Mouse (Mus musculus): Measurements from ENCODE around the gene Angptl8. TPM values are rescaled to one million over a fixed set of nuclear protein-coding genes. Genes with fewer than 3 reads are reported as not detected.
"Not testable (repeated sequence)": the region's sequence is repeated elsewhere in the genome, so short reads cannot be mapped to it uniquely, and the experiment has no call there.

The Angptl8 gene
- total RNA-seq (2014; rRNA removed), result 13.6 and 22.2 TPM in 2 replicates
- 201 and 258 TPM in 2 replicates for polyA plus RNA-seq (2012; rRNA removed)

DNA sequence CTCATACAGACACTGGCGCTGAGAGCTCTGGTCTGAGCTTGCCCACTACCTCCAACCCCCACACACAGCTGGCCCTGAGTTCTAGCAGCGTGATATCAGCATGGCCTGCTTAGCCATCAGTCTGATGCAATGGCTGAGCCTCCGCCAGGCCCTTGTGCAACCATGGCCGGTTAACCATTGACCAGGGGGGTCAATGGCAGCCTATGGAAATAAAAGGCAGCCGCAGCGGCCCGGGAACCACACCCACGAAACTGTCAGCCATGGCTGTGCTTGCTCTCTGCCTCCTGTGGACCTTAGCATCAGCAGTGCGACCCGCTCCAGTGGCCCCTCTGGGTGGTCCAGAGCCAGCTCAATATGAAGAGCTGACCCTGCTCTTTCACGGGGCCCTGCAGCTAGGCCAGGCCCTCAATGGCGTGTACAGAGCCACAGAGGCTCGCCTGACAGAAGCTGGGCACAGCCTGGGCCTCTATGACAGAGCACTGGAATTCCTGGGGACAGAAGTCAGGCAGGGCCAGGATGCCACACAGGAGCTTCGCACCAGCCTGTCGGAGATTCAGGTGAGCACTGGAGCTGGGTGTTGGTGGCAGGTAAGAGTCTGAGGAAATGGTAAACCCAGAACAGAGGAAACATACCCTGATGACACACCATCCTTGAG lies at the start of gene Angptl8:
Gene Angptl8 (plus strand): TSS at position 253 of the 655 bp plus-strand sequence.
- Histone ChIP-seq H3K27me3 (ENCODE audit: control insufficient read depth, insufficient read depth, low read length) (no peaks in the 10 kb centered on the region), H3K4me1 (ENCODE audit: control insufficient read depth, insufficient read depth, low read length) (peaks cover 40% of the 10 kb centered on the region), H3K9ac (ENCODE audit: low read depth, low read length) (peak within 1 kb of the TSS; percentile 72), H3K36me3 (ENCODE audit: control insufficient read depth, insufficient read depth, low read length) (0 out of 2 replicates have a peak, but pooled peaks cover 3% of the 10 kb centered on the region), H3K27ac (replicated peaks; ENCODE audit: insufficient read depth, low read depth, low read length) (peak within 1 kb of the TSS; percentile 88), H3K4me3 (ENCODE audit: insufficient read depth, low read depth, low read length) (peak within 1 kb of the TSS; percentile 58), H3K79me2 (ENCODE audit: control insufficient read depth, insufficient read depth, low read length) (no peaks in the 10 kb centered on the region; the same call in 1 of the 2 replicates)
- TF ChIP-seq CTCF (IDR thresholded peaks at IDR 0.05; ENCODE audit: low read depth, low read length), result no peak
- TF ChIP-seq POLR2A (IDR thresholded peaks at IDR 0.05; ENCODE audit: extremely low read depth, insufficient read depth, low read length), result peak; percentile 95
- DNase-seq (ENCODE audit: extremely low read depth, low read depth, low spot score), result peak; percentile 92
- 34% methylated on average over 15 of the region's 15 CpGs for WGBS

DNA sequence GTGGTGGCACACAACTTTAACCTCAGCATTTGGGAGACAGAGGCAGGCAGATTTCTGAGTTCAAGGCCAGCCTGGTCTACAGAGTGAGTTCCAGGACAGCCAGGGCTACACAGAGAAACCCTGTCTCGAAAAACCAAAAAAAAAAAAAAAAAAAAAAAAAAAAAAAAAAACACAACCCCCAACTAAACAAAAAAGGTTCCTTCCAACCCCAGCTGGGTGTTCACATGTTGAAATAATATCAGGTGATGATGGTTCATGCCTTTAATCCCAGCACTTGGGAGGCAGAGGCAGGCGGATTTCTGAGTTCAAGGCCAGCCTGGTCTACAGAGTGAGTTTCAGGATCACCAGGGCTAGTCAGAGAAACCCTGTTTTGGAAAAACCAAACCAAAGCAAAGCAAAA lies 49.0 kb upstream of the Angptl8 start:
- H3K4me1 ChIP-seq (ENCODE audit: control insufficient read depth, insufficient read depth, low read length); H3K27me3 ChIP-seq (ENCODE audit: control insufficient read depth, insufficient read depth, low read length); DNase-seq (ENCODE audit: extremely low read depth, low read depth, low spot score); H3K36me3 ChIP-seq (ENCODE audit: control insufficient read depth, insufficient read depth, low read length); H3K27ac ChIP-seq (replicated peaks; ENCODE audit: insufficient read depth, low read depth, low read length); H3K4me3 ChIP-seq (ENCODE audit: insufficient read depth, low read depth, low read length); H3K9ac ChIP-seq (ENCODE audit: low read depth, low read length): not testable (repeated sequence)
- WGBS, result 74% methylated on average over 2 of the region's 2 CpGs
- H3K79me2 ChIP-seq (ENCODE audit: control insufficient read depth, insufficient read depth, low read length), result peaks cover 17% of the 10 kb centered on the region; the same call in 1 of the 2 replicates

DNA sequence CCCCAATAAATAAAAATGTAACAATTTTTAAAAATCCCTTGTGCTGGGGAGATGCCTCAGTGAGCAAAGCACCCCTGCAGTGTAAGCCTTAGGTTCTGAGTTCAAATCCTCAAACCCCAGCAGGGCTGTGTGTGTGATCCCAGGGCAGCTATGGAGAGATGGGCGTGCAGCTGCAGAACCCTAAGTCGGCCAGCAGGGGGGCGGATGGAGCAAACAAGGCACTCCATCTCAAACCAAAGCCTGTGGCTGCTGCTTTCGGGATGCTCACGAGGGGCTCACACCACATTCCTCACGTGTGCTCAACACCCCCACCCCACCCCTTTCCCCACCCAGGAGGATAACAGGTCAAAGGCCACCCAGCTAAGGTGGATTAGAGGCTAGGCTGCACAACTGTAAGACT lies 48.4 kb upstream of the Angptl8 start:
- WGBS, result 30% methylated on average over 6 of the region's 6 CpGs
- no peak overlapping the region for H3K4me3 ChIP-seq (ENCODE audit: insufficient read depth, low read depth, low read length)
- H3K79me2 ChIP-seq (ENCODE audit: control insufficient read depth, insufficient read depth, low read length), result peaks cover 17% of the 10 kb centered on the region; the same call in 1 of the 2 replicates
- H3K27ac ChIP-seq (replicated peaks; ENCODE audit: insufficient read depth, low read depth, low read length), result no peak overlapping the region
- peaks cover 3% of the 10 kb centered on the region for H3K4me1 ChIP-seq (ENCODE audit: control insufficient read depth, insufficient read depth, low read length)
- H3K9ac ChIP-seq (ENCODE audit: low read depth, low read length), result no peak overlapping the region
- peaks cover 3% of the 10 kb centered on the region; the same call in 1 of the 2 replicates for H3K36me3 ChIP-seq (ENCODE audit: control insufficient read depth, insufficient read depth, low read length)
- TF ChIP-seq CTCF (IDR thresholded peaks at IDR 0.05; ENCODE audit: low read depth, low read length) (peak; percentile 93), POLR2A (IDR thresholded peaks at IDR 0.05; ENCODE audit: extremely low read depth, insufficient read depth, low read length) (no peak)
- H3K27me3 ChIP-seq (ENCODE audit: control insufficient read depth, insufficient read depth, low read length), result no peaks in the 10 kb centered on the region
- no peak for DNase-seq (ENCODE audit: extremely low read depth, low read depth, low spot score)

DNA sequence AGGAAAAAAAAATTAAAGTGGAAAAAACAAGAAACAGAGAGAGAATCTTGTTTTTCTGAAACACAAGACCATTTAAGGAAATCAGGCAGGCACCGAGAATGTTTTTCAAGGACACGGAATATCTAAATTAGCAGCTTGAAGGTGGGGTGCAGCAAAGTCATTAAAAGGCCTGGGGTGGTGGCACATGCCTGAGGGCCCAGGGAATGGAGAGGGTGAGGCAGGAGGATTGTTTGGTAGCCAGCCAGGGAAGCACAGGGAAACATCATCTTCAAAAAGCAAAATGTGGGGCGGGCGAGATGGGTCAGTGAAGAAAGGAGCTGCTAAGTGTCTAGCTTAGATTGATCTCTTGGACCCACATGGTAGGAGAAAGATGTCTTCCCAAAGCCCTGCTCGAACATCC lies 47.7 kb upstream of the Angptl8 start:
- no peak for DNase-seq (ENCODE audit: extremely low read depth, low read depth, low spot score)
- 79% methylated on average over 5 of the region's 5 CpGs for WGBS
- H3K36me3 ChIP-seq (ENCODE audit: control insufficient read depth, insufficient read depth, low read length), result peaks cover 3% of the 10 kb centered on the region; the same call in 1 of the 2 replicates

DNA sequence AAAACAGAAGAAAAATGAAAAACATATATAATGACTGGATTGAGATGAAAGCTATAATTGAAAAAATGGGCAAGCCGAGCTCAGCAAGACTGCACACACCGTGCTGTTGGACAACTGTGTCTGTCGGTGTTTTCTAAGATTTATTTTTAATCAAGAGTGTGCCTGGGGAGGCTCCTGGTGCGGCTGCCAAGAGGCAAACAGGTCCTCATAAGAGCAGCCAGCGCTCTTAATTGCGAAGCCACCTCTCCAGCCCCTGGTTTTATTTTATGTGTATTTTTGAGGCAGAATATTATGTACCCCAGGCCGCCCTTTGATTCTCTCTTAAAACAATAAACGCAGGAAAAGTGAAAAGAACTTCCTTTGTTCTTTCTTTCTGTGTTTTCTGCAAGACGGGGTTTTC lies 47.1 kb upstream of the Angptl8 start:
- Histone ChIP-seq H3K27me3 (ENCODE audit: control insufficient read depth, insufficient read depth, low read length) (no peaks in the 10 kb centered on the region), H3K4me3 (ENCODE audit: insufficient read depth, low read depth, low read length) (no peak overlapping the region), H3K4me1 (ENCODE audit: control insufficient read depth, insufficient read depth, low read length) (peaks cover 8% of the 10 kb centered on the region), H3K36me3 (ENCODE audit: control insufficient read depth, insufficient read depth, low read length) (peaks cover 3% of the 10 kb centered on the region; the same call in 1 of the 2 replicates), H3K27ac (replicated peaks; ENCODE audit: insufficient read depth, low read depth, low read length) (no peak overlapping the region), H3K9ac (ENCODE audit: low read depth, low read length) (no peak overlapping the region), H3K79me2 (ENCODE audit: control insufficient read depth, insufficient read depth, low read length) (peaks cover 23% of the 10 kb centered on the region; the same call in 1 of the 2 replicates)
- WGBS, result 71% methylated on average over 9 of the region's 9 CpGs
- TF ChIP-seq POLR2A (IDR thresholded peaks at IDR 0.05; ENCODE audit: extremely low read depth, insufficient read depth, low read length) (no peak), CTCF (IDR thresholded peaks at IDR 0.05; ENCODE audit: low read depth, low read length) (no peak)
- no peak for DNase-seq (ENCODE audit: extremely low read depth, low read depth, low spot score)

More for the DNA sequence above, 47.7 kb upstream of the Angptl8 start:
- Histone ChIP-seq H3K4me3 (ENCODE audit: insufficient read depth, low read depth, low read length) (no peak overlapping the region), H3K27me3 (ENCODE audit: control insufficient read depth, insufficient read depth, low read length) (no peaks in the 10 kb centered on the region), H3K27ac (replicated peaks; ENCODE audit: insufficient read depth, low read depth, low read length) (no peak overlapping the region), H3K79me2 (ENCODE audit: control insufficient read depth, insufficient read depth, low read length) (peaks cover 19% of the 10 kb centered on the region; the same call in 1 of the 2 replicates), H3K9ac (ENCODE audit: low read depth, low read length) (no peak overlapping the region), H3K4me1 (ENCODE audit: control insufficient read depth, insufficient read depth, low read length) (peaks cover 4% of the 10 kb centered on the region)
- TF ChIP-seq POLR2A (IDR thresholded peaks at IDR 0.05; ENCODE audit: extremely low read depth, insufficient read depth, low read length) (no peak), CTCF (IDR thresholded peaks at IDR 0.05; ENCODE audit: low read depth, low read length) (no peak)

DNA sequence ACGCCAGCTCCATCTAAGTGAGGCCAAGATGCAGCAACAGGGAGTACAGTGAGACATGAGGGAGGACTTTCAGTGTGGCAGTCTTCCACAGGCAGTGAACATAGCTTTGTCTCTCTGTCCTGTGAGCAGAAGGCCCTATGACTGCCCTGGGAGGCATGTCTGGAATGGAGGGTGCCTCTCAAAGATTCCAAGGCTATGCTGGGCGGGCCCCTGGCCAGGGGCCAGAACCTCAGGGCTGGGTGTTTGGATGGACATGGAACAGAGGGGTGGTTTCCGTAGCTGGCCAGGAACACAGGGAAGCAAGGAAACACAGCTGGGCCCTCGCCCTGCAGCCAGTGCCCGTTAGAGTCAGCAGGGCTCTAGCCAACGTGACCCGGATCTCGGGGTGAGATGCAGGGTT lies 43.4 kb upstream of the Angptl8 start:
- TF ChIP-seq POLR2A (IDR thresholded peaks at IDR 0.05; ENCODE audit: extremely low read depth, insufficient read depth, low read length) (no peak), CTCF (IDR thresholded peaks at IDR 0.05; ENCODE audit: low read depth, low read length) (no peak)
- no peak overlapping the region for H3K4me3 ChIP-seq (ENCODE audit: insufficient read depth, low read depth, low read length)
- H3K9ac ChIP-seq (ENCODE audit: low read depth, low read length), result no peak overlapping the region
- DNase-seq (ENCODE audit: extremely low read depth, low read depth, low spot score), result peak; percentile 34
- H3K27ac ChIP-seq (replicated peaks; ENCODE audit: insufficient read depth, low read depth, low read length), result no peak overlapping the region
- H3K79me2 ChIP-seq (ENCODE audit: control insufficient read depth, insufficient read depth, low read length), result peaks cover 34% of the 10 kb centered on the region
- peaks cover 10% of the 10 kb centered on the region for H3K4me1 ChIP-seq (ENCODE audit: control insufficient read depth, insufficient read depth, low read length)
- H3K27me3 ChIP-seq (ENCODE audit: control insufficient read depth, insufficient read depth, low read length), result no peaks in the 10 kb centered on the region
- 38% methylated on average over 8 of the region's 8 CpGs for WGBS
- peaks cover 4% of the 10 kb centered on the region; the same call in 1 of the 2 replicates for H3K36me3 ChIP-seq (ENCODE audit: control insufficient read depth, insufficient read depth, low read length)

All from liver, adult 2 months (tissue).